Mouse (Mus musculus): ENCODE measurements around the gene Vps41.

Vps41 gene

DNA sequence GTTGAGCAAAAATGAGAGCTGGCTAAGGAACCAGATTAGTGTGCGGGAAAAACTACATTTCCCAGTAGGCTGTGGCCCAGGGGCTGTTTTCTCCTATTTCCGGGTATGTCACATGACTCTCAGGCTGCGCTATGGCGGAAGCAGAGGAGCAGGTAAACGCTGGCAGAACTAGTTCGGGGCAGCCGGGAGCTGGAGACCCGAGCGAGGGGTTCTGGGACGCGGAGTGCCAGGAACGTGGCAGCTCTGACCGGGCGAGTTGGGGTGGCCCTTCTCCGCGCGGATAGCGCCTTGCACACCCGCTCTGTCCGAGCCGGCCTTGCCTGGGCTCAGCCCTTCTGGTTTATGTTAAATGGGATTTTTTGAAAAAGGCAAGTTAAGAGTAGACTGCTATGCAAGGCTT is at the start of gene Vps41:
Vps41 (plus strand) TSS at position 102 of the 400 bp plus-strand sequence.
- peak; percentile 83 to 91 for DNase-seq

DNA sequence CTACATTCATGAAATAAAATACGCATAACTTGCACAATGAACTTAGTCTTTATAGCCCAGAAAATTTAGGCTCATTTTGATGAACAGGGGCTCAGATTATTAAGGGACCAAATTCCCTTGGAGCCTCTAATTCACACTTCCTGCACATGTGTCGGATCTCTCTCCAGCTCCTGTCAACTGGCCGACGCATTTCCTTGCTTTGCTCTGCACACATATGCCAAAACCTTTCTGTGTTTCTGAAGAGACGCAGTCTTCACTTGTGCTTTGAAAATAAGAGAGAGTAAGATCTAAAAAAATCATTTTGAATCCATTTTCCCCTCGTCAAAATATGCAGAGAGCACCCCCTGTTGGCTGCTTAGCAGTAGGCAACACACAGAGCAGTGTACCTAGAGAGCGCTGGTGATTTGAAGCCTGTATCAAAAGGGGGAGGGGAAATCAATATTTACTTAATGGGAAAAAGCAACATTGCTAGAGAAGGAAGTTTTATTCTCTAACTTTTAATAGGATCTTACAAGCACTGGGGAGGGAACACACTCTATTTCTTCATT is 18.5 kb upstream of the Vps41 start:
- peak in 1 of 2 experiments; percentile 17 for DNase-seq

DNA sequence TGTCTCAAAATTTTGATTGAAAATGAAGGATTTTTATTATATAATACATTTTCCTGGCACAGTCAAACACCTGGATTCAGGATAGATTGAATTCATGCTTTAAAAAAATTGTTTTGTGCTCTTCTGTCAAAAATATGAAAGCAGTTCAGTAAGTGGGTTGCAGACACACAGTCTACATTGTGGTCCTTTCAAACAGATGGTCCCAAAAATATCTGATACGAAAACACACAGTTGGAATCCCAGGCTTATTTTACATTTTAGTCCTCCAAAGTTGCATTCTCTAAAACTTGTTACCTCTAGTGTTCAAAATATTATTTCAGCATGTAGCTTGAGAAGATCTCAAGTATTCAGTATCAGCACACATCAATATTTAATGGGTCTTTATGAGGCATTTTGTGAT is 5.4 kb upstream of the Vps41 start:
- no peak for DNase-seq

DNA sequence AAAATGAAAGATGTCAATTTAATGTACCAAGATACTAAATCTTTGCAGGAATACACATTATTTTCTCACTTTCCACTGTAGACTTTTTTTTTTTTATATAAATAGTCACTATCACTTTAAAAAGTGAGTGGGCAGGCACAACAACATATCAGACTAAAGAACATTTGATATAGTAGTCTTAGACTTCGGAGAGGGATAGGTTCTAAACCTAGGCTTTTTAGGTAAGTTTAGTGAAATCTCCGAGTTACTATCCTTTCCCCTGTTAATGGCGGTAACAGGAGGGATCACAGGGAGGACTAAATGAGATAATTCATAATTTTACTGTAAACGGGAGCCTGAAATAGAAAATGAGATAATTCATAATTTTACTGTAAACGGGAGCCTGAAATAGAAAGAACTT is 379 bp upstream of the Vps41 start:
- no peak for DNase-seq

DNA sequence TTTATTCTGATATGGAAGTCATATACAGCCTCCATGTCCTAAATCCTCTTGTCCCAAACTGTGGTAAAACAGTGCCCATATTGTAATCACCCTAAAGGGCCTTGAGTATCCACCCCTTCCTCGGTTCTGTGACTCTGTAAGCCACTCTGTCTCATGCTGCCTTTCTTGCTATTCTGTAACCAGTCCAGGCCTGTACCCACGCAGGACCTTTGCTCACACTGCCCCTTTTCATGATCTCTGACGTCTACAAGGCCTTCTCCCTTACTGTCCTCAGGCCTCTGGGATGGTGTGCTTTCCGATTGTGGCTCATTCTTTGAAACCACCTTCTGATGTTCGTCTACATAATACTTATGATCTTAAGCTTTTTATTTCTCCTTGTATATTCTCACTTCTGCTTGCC is 1.4 kb downstream of the Vps41 start:
- peak; percentile 4 to 54 for DNase-seq

DNA sequence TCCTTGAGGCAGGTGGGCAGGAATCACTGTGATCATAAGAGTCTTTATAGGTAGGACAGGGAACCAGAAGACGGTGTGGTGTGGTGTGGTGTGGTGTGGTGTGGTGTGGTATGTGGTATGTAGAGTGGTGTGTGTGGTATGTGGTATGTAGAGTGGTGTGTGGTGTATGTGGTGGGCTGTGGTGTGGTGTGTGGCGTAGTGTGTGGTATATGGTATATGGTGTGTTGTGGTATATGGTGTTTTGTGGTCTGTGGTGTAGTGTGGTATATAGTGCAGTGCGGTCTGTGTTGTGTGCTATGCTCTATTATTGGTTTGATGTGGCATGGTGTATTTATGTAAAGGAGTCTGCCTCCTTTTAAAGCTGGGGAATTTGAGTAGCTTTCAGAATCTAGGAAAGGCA is 13.6 kb downstream of the Vps41 start:
- DNase-seq, result no peak

DNA sequence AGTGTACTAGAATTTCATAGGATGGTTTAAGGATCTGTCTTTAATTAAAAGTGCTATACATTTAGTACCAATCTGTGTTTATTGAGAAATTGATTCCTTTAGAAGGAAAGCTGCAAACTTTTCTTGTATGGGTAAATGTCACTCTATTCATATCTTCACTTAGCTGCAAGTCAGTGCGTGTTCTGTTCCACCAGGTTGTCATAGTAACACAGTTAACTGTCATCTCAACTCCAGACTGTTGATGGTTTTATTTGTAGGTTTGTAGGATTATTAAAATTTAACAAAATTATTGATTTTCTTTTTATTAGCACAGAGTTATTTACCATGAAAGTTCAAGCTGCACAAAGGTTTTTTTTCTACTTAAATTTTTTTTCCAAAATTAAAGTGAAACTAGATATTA is 19.5 kb downstream of the Vps41 start:
- DNase-seq, result no peak

DNA sequence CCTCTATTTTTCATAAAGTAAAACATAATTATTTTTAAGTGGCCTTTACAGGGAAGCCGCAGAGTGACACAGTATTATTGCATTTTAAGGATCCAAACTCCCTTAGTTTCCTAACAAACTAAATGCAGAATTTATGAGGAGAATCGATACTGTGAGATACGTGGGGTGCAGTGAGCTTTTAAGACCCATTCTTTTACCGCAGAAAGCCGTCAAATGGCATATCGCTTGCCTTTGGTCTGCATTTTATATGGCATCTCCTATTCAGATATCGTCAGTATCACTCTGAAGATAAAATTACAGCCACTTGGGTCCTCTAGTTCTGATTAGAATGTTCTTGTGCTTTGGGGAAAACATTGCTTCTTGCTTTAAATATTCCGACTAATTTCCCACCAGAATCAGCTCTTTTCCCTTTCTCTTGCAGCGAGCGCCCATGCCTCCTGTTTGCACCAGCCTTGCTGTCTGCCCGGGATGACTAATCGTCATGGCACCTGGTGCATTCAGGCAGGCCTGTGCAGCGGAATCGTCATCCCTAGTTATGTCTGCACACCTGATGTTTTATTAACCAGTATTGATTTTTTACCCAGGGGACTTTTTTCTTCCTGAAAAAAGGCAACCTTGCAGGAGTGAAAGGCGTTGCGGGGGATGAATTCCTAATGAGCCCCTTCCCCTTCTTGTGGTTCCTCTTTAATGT is 26.6 kb downstream of the Vps41 start:
- no peak for DNase-seq

DNA sequence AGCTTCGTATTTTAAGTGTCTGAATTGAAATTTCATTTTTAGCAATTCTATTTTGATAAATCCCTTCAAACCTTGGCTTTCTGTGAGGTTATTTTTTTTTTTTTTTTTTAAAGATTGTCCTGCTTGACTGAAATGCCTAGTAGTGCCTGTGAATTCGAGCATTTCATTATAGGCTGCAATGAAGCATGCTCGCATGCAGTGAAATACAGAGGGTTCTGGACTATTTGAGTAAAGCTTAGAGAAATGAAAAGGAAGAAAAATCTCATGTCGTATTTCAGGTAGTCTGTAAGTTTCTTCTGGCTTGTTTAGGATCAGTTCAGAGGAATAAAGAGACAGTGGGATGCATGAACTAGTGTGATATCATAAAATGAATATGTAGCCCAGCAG is 27.2 kb downstream of the Vps41 start:
- no peak for DNase-seq

DNA sequence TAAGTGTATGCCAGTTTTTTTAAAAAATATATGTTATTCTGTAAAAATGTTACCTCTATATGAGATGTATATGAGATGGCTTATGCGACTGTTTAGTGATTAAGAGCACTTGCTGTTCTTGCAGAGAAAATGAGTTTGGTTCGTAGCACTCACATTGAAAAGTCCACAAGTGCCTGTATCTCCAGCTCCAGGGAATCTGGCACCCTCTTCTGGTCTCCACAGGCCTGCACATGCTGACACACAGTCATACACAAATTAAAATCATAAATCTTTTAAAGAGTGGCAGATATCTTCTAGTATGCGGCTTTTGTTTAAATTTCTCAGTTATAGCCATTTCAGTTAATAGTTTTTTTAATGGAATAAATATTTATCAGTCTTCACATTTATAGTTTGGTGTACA is 40.9 kb downstream of the Vps41 start:
- peak in 1 of 2 experiments; percentile 8 for DNase-seq

DNA sequence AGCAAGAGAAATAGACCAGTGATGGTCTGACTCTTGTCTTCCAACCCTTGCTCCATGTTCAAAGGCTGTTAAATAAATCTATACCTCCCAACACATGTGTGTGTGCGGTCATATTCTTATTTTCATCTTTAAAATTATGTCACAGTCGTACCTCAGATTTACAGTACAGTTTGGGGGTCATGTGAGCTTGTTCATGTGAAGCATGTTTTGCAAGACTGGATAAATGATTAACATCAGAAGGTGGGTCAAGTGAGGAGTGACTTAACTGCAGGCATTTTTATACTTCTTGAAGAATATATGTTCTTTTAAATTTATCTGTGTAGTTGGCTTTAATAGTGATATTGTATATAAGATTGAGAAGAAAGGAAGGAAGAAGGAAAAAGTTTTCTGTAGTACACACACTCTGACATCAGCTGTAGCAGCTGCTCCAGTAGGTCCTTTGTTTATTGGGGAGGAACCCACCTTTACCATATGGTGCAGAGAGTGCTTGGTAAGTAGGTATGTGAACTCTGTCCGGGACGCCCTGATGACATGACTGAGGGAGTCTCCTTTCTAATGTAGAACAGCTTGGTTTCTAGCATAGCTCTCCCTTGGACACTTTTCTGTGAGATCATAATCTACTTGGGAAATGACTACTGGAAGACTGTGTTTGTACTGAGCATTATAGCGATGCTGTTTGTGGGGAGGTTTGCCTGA is 42.4 kb downstream of the Vps41 start:
- DNase-seq, result no peak

DNA sequence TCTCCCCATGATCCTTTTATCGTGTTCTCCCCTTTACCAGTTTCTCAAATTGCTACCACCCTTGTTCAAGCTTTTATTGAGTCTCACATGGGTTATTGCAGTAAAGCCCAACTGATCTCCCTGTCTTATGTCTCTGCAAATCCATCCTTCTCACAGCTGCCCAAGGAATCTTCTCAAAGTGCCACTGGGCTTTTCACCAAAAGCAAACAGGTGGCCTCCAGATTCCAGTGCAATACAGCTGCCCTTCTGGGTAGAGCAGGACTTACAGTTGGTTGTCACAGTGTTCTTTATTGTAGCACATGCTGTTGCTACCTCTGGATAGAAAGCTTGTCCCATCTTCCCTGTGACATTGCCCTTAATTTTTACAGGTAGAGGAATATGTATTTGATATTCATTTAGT is 44.4 kb downstream of the Vps41 start:
- DNase-seq, result no peak

DNA sequence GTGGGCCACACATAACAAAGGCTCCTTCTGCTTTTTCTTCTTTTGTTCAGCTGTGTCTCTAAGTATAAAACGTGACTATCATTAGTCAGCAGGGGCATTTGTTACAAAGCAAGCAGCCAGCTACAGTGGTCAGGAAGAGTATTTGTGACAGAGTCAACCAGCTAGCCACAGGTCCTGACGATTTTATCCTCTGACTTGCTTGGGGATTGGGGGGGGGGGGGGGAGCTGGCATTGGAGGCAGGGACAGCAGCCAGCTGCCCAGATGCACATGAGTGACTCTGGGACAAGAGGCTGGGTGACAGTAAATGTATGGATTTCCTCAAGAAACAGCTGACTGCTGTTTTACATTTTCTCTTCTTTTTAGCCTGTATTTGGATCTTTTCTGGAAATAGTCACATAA is 50.8 kb downstream of the Vps41 start:
- no peak for DNase-seq

DNA sequence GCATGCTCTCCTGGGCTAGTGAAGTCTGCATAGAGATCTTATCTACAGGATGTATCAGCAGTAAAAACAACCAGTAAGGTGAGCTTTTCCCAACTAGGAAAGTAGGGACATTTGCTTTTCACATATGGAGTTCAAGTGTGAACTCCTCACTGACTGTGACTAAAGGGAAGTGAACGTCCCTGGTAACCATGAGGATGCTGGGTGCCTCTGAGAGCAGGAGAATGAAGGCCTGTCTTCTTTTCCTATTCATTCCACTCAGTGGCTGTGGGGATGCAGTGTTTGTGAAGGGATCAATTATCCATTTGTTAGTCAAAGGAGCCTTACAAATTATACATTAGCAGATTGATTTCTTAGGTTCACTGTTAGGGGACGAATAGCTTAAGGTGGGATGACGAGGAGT is 51.4 kb downstream of the Vps41 start:
- no peak for DNase-seq

DNA sequence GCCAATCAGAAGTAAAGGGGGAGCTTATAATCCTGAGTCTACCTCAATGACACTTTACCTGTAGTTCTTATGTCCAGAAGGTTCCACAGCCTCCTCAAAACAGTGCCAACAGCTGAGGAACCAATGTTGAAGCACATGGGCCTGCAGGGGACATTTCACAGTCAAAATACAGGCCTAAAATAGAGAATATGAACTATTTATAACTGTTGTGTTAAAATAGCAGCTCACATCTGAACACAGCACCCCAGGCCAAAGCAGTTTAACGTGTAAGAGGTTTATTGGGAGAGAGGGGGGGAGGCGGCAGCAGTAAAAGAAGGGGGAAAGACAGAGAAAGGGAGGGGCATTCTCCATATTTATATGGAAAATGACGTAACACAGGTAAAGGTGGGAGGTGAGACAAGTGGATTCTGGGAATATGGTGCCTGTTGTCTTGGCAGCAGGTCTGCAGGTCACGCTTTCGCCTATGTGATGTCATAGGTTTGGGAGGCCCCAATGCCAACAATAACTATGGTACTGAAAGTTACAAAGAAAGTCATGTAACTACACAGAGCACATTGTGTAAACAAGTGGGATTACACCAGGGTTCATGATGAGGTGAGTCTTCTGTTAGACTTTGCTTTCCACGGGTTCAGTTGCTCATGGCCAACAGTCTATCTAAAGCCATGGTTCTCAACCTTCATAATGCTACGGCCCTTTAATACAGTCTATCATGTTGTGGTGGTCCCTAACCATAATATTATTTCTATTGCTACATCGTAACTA is 56.5 kb downstream of the Vps41 start:
- DNase-seq, result no peak

DNA sequence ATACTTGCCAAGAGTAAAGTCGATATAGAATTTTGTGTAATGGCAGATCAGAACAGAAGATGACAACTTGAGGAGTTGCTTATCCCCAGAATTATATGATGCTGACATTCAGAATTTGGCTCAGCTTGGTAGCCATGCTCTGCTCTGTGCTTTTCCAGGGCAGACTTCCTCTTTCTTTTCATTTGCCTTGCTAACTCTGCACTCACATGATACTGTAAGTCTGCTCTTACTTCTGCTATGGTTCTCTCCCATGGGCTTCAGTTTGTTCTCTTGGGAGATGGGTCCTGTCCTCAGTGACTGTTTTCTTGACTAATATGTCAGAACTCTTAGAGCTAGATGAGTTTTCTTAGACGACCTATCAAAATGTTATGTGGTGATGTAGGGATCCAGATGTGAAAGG is 64.2 kb downstream of the Vps41 start:
- no peak for DNase-seq

DNA sequence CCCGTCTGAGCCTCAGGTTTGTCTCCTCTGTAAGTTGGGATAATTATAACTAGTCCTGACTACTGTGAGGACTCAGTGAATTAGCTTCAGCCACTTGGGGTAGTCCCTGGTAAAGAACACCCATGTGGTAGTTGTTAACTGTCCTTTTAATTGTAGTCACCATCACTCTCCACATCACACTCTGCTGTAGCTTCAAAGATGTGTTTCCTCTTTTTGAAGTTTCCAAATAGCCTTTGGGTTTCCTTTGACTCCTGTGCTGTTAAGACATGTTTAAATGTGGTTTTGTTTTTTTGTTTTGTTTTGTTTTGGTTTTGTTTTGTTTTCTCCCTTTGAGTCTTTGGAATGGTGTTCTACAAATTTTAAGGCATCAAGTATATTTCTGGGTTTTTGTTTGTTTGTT is 68.6 kb downstream of the Vps41 start:
- DNase-seq, result no peak

DNA sequence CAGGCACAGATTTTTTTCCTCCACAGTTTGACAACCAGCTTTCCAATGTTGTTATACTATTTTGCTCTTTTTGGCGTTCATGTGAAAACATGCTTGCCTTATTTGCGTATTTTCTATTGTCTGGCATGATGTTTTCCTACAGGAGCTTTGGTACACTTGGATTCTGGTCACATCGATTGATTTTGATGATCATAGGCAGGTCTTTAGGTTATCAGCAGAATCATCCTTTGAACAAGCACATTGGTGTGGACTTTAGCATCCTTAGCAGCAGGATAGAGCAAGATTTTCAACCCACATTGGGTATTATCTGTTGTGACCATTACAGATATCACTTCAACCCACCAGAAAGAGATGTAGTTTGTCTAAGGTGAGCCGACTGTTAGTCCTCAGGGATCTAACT is 71.0 kb downstream of the Vps41 start:
- no peak for DNase-seq

DNA sequence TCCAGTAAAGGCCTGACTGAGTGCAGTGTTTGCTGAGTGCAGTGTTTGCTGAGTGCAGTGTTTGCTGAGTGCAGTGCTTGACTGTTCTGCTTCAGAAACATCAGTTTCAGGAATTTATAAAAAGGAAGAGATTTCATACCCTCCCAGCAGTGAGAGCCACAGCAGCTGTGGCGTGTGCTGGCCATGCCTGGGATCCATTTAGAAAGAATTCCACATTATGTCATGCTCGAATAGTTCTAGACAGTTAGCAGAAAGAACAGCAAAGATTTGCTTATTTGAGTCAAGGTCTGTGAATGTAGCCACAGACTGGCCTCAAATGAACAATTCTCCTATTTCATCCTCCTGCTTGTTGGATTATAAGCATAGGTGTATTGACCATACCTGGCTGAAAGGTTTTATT is 71.6 kb downstream of the Vps41 start:
- DNase-seq, result no peak

DNA sequence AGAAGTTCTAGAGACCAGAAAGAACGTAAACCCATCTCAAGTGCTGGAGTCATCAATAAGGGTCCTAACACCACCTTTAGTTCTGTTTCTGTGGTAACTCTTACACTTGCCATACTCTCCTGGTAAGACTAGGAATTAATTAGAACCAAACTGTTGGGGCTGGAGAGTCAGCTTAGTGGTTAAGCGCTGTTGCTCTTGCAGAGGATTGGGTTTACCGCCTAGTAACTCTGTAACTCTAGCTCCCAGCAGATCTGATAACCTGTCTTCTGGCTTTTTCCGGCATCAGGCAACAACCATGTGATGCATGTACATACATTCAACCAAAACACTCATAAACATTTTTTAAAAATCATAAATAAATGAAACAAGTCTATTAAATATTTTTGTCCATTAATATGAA is 72.6 kb downstream of the Vps41 start:
- DNase-seq, result no peak

DNA sequence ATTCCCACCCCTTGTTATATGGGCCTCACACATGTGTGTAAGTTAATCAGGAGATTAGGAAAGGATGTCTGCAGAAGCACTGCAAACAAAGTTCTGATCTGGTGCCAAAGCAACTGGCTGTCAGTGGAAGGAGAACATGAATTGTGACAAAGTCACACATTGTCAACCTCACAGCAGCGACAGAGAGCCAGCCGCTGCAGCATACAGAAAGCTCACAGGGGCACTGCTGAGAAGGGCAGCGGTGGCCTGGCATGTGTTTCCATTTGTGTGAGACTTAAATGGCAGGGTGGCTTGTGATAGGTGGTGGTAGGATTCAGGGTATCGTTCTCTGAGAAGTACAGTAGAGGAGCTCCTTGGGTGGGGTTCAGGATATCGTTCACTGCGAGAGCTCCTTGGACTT is 73.0 kb downstream of the Vps41 start:
- no peak for DNase-seq

DNA sequence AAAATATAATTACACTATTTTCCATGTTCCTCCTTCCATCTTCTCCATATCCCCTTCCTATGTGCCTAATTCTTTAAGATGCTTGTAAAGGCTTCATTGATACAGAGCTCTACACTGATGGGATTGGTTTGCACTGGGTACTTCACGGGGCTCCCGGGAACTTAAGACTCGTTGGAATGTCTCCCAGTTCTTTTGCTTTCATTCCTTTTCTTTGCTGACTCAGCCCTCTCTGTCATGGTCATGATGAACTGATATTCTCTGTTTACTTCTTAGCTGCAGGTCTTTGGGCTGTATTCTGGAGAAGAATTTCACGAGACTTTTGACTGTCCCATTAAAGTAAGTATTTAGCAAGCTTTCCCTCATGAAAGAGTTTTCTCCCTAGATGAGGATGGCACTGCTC is 74.2 kb downstream of the Vps41 start:
- DNase-seq, result no peak

DNA sequence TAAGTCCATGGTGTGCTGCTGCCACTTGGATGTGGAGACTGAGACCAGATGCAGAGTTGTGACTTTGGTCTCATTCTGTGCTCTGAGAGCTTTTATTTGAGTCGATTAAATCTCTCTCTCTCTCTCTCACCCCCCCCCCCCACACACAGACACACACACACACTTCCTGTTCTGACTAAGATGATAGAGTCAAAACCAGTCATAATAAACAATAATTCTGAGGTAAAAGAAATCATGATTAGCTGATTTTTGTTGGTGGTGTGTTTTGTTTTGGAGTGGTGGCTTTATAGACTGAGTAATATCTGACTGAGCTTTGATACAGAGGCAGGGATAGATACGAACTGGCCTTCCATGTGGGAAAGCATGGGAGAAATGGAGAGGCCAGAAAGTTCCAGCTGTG is 74.6 kb downstream of the Vps41 start:
- no peak for DNase-seq

DNA sequence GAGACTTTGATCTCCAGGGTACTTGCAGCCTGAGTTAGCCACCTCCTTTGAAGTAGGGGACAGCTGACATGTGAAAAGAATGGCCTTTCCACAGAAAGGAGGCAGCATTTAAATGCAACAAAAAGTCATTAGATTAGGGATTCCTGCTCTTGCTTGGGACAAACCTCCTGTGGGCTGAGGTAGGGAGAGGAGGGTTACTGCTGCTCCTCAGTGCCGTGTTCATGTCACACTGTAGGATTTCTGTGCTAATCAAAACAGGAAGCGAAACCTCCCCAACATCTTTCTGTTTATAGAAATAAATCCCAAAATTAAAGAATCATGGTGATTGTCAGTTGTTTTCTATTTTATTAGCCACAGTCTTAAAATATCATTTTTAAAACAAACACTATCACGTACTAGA is 77.4 kb downstream of the Vps41 start:
- no peak for DNase-seq

All from kidney, postnatal 25 days (tissue).